Mouse (Mus musculus): ENCODE results near the gene Agap3. TPM values are rescaled to one million over a fixed set of nuclear protein-coding genes. Genes with fewer than 3 reads are reported as not detected.

Agap3 gene
- polyA plus RNA-seq, 1 experiment from 2014 or later, result 26.9 TPM

DNA sequence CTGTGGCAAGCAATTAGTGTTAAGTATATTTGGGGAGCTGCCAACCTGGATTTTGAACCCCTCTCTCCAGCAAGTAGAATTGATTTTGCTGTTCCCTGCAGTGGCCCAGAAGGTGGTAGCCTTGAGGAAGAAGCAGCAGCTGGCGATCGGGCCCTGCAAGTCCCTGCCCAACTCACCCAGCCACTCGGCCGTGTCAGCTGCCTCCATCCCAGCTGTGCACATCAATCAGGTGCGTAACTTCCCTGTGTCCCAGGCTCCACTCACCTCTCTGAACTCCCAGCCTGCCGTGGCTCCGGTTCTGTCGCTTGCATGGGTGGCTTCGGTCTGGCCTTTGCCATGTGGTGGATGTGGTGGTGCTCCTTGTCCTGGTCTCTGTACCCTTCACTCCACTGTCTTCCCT lies 25.9 kb downstream of the Agap3 start:
- no peak for TF ChIP-seq CTCF (IDR thresholded peaks at IDR 0.05; ENCODE audit: low read depth)
- 69% methylated on average over 9 of the region's 9 CpGs for WGBS
- ATAC-seq (replicated peaks; ENCODE audit: low FRiP score, low read depth) (no peak), DNase-seq (ENCODE audit: low spot score) (no peak)
- no peak overlapping the region for H3K4me3 ChIP-seq (replicated peaks; ENCODE audit: low read depth, low read length)
- H3K27me3 ChIP-seq (ENCODE audit: insufficient read depth, low read length), result 0 out of 2 replicates have a peak, but pooled peaks cover 5% of the 10 kb centered on the region
- H3K4me2 ChIP-seq (ENCODE audit: low read length), result no peak overlapping the region
- H3K4me1 ChIP-seq (replicated peaks; ENCODE audit: insufficient read depth, low read length), result peaks cover 22% of the 10 kb centered on the region; the same call in 1 of the 2 replicates
- H3K9ac ChIP-seq (ENCODE audit: low read depth, low read length), result no peak overlapping the region
- no peaks in the 10 kb centered on the region for H3K9me3 ChIP-seq (replicated peaks; ENCODE audit: low read length)
- H3K36me3 ChIP-seq (ENCODE audit: insufficient read depth, low read length), result peaks cover 41% of the 10 kb centered on the region
- H3K27ac ChIP-seq, result no peak overlapping the region

DNA sequence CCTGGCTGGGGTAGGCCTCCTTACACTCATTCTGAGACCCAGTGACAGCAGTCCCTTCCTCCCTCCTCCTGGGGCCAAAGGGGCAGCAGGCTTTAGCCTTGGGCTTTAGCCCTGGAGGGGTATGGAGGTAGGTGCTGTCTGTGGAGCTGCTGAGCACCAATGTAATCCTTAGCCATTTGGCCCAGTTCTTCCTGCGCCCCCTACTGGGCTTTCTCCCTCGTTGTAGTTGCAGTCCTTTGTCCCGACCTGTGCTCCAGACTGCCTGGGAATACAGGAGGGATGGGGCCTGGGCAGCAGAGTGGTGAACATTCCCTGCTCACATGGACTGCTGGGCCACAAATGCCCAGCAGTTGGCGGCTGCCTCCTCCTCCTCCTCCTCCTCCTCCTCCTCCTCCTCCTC lies 29.7 kb downstream of the Agap3 start:
- TF ChIP-seq CTCF (IDR thresholded peaks at IDR 0.05; ENCODE audit: low read depth), result peak; percentile 76
- H3K9ac ChIP-seq (ENCODE audit: low read depth, low read length), result no peak overlapping the region
- 5% methylated on average over 4 of the region's 4 CpGs for WGBS
- no peaks in the 10 kb centered on the region for H3K27me3 ChIP-seq (ENCODE audit: insufficient read depth, low read length)
- H3K27ac ChIP-seq, result no peak overlapping the region
- ATAC-seq (replicated peaks; ENCODE audit: low FRiP score, low read depth) (peak; percentile 38), DNase-seq (ENCODE audit: low spot score) (peak; percentile 84)
- peaks cover 8% of the 10 kb centered on the region; the same call in 1 of the 2 replicates for H3K4me1 ChIP-seq (replicated peaks; ENCODE audit: insufficient read depth, low read length)
- no peak overlapping the region for H3K4me3 ChIP-seq (replicated peaks; ENCODE audit: low read depth, low read length)
- H3K36me3 ChIP-seq (ENCODE audit: insufficient read depth, low read length), result peaks cover 47% of the 10 kb centered on the region
- H3K4me2 ChIP-seq (ENCODE audit: low read length), result no peak overlapping the region
- no peaks in the 10 kb centered on the region for H3K9me3 ChIP-seq (replicated peaks; ENCODE audit: low read length)

DNA sequence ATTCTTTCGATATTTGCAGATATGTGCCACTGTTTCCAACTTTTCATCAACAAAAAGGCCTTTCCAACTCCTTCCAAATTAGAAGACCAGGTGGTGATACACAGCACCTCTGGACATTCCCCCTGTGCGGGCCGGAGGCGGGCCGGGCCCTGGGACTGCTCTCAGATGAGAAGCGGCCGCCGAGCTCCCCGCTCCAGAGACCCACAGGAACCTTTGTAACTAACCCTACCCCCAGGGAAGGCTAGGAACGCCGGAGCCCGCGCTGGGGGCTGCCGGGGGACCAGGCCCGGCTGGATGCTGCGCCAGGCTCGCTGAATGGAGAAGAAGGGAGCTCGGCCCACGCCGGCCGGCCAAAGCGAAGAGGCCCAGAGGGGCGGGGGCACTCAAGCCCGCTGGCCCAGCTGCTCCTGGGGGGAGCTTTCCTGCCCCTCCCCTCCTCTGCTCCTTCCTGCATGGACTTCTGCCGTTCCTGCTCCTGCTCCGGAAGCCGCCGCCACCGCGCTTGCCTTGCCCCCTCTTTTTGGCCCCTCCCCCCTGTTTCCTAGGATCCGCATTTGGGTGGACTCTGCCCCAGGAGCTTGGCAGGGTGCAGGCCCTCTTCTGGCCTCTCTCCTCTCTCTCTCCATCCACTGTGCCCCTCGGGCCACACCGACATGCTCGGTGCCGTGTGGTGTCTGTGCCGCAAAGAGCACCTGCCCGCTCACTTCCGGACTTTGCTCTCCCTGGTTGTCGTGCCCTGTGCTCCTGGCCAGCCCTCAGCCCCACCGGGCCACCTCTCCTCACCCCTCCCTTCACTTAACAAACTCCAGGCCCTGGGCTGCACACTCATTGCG lies 30.5 kb downstream of the Agap3 start:
- peak; percentile 86 for ATAC-seq (replicated peaks; ENCODE audit: low FRiP score, low read depth)
- Histone ChIP-seq H3K27me3 (ENCODE audit: insufficient read depth, low read length) (no peaks in the 10 kb centered on the region), H3K9me3 (replicated peaks; ENCODE audit: low read length) (no peaks in the 10 kb centered on the region), H3K4me1 (replicated peaks; ENCODE audit: insufficient read depth, low read length) (peaks cover 8% of the 10 kb centered on the region; the same call in 1 of the 2 replicates), H3K4me3 (replicated peaks; ENCODE audit: low read depth, low read length) (no peak overlapping the region), H3K4me2 (ENCODE audit: low read length) (peak overlapping the region; percentile 36), H3K9ac (ENCODE audit: low read depth, low read length) (no peak overlapping the region), H3K27ac (peak overlapping the region; percentile 70), H3K36me3 (ENCODE audit: insufficient read depth, low read length) (peaks cover 42% of the 10 kb centered on the region)
- DNase-seq (ENCODE audit: low spot score), result peak; percentile 52
- WGBS, result 50% methylated on average over 41 of the region's 41 CpGs
- no peak for TF ChIP-seq CTCF (IDR thresholded peaks at IDR 0.05; ENCODE audit: low read depth)

DNA sequence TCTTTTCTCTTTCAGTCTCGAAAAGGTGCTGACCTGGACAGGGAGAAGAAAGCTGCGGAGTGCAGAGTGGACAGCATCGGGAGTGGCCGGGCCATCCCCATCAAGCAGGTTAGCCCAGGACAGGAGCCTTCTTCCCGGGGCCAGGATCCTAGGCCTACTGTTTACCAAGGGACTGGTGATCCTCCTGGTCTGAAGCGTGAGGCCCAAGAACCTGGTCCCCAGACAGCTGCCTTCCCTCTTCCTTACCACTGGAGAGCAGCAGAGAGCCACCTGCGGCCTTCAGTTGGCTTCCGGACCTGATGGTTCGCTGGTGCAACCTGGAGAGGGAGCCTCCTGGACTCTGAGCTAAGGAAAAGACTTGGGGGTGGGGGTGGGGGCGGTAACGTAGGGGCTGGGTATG lies 31.3 kb downstream of the Agap3 start:
- peak; percentile 90 for TF ChIP-seq CTCF (IDR thresholded peaks at IDR 0.05; ENCODE audit: low read depth)
- H3K9me3 ChIP-seq (replicated peaks; ENCODE audit: low read length), result no peaks in the 10 kb centered on the region
- no peak overlapping the region for H3K9ac ChIP-seq (ENCODE audit: low read depth, low read length)
- H3K4me1 ChIP-seq (replicated peaks; ENCODE audit: insufficient read depth, low read length), result peaks cover 8% of the 10 kb centered on the region; the same call in 1 of the 2 replicates
- peaks cover 46% of the 10 kb centered on the region for H3K36me3 ChIP-seq (ENCODE audit: insufficient read depth, low read length)
- peak; percentile 84 for DNase-seq (ENCODE audit: low spot score)
- no peaks in the 10 kb centered on the region for H3K27me3 ChIP-seq (ENCODE audit: insufficient read depth, low read length)
- H3K4me3 ChIP-seq (replicated peaks; ENCODE audit: low read depth, low read length), result no peak overlapping the region
- ATAC-seq (replicated peaks; ENCODE audit: low FRiP score, low read depth), result peak; percentile 30
- peak overlapping the region; percentile 67 for H3K27ac ChIP-seq
- no peak overlapping the region for H3K4me2 ChIP-seq (ENCODE audit: low read length)
- WGBS, result 32% methylated on average over 11 of the region's 11 CpGs

DNA sequence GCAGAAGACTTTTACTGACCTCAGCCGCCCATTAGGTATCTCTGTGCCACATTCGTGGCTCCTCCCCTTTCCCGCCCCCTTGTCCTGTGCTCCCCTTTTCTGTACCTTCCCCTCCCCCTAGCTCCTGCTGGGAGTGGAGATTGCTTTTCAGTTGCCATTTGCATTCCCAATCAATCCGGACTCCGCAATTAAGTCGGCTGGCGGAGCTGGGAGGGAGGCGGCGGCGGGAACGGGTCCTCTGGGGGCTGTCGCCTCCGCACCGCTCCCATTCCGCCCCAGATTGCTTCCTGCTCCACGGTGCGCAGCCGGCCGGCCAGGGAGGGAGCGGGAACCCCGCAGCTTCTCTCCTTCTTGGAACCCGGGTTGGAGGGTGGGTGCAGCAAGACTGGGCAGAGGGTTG lies 33.0 kb downstream of the Agap3 start:
- Histone ChIP-seq H3K27me3 (ENCODE audit: insufficient read depth, low read length) (no peaks in the 10 kb centered on the region), H3K36me3 (ENCODE audit: insufficient read depth, low read length) (peaks cover 45% of the 10 kb centered on the region), H3K9ac (ENCODE audit: low read depth, low read length) (peak overlapping the region; percentile 31; the same call in 1 of the 2 replicates), H3K9me3 (replicated peaks; ENCODE audit: low read length) (no peaks in the 10 kb centered on the region), H3K4me3 (replicated peaks; ENCODE audit: low read depth, low read length) (peak overlapping the region; percentile 14; the same call in 1 of the 2 replicates), H3K4me1 (replicated peaks; ENCODE audit: insufficient read depth, low read length) (peaks cover 8% of the 10 kb centered on the region; the same call in 1 of the 2 replicates), H3K4me2 (ENCODE audit: low read length) (peak overlapping the region; percentile 46), H3K27ac (no peak overlapping the region)
- no peak for TF ChIP-seq CTCF (IDR thresholded peaks at IDR 0.05; ENCODE audit: low read depth)
- no peak for ATAC-seq (replicated peaks; ENCODE audit: low FRiP score, low read depth)
- no peak for DNase-seq (ENCODE audit: low spot score)
- WGBS, result 33% methylated on average over 22 of the region's 22 CpGs

DNA sequence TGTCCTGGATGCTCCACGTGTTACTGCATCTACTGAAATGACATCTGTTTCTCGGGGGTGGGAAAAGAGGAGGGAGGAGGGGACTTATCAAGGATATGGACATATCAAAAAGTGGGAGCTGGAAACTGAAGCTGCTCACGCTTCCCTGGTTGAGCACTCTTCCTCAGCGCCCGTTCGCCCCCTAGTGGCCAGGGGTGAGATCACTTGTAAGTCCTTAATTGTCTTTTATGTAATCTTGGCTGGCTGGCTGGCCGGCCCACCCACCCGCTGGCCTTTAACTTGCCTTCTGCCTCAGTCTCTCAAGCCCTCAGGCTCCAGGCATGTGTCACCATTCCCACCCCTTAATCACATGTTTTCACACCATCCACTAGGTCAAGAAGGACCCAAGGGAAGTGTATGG lies 34.1 kb downstream of the Agap3 start:
- no peak overlapping the region for H3K27ac ChIP-seq

More for the DNA sequence above, 34.1 kb downstream of the Agap3 start:
- peak; percentile 90 for DNase-seq (ENCODE audit: low spot score)
- 1% methylated on average over 8 of the region's 8 CpGs for WGBS
- no peak overlapping the region for H3K4me2 ChIP-seq (ENCODE audit: low read length)
- H3K27me3 ChIP-seq (ENCODE audit: insufficient read depth, low read length), result no peaks in the 10 kb centered on the region
- no peak for ATAC-seq (replicated peaks; ENCODE audit: low FRiP score, low read depth)
- H3K9me3 ChIP-seq (replicated peaks; ENCODE audit: low read length), result no peaks in the 10 kb centered on the region
- no peak overlapping the region for H3K4me3 ChIP-seq (replicated peaks; ENCODE audit: low read depth, low read length)
- peaks cover 40% of the 10 kb centered on the region for H3K36me3 ChIP-seq (ENCODE audit: insufficient read depth, low read length)
- H3K9ac ChIP-seq (ENCODE audit: low read depth, low read length), result no peak overlapping the region
- TF ChIP-seq CTCF (IDR thresholded peaks at IDR 0.05; ENCODE audit: low read depth), result peak; percentile 95
- H3K4me1 ChIP-seq (replicated peaks; ENCODE audit: insufficient read depth, low read length), result peaks cover 8% of the 10 kb centered on the region; the same call in 1 of the 2 replicates
